Mouse (Mus musculus): ENCODE results near the gene Dtnbp1. TPM values are rescaled to one million over a fixed set of nuclear protein-coding genes. Genes with fewer than 3 reads are reported as not detected.
A peak's percentile ranks its signal among the peaks of the same experiment; 100 is the strongest.

The Dtnbp1 gene
- polyA plus RNA-seq, 1 experiment from 2014 or later = 28.6 TPM

DNA sequence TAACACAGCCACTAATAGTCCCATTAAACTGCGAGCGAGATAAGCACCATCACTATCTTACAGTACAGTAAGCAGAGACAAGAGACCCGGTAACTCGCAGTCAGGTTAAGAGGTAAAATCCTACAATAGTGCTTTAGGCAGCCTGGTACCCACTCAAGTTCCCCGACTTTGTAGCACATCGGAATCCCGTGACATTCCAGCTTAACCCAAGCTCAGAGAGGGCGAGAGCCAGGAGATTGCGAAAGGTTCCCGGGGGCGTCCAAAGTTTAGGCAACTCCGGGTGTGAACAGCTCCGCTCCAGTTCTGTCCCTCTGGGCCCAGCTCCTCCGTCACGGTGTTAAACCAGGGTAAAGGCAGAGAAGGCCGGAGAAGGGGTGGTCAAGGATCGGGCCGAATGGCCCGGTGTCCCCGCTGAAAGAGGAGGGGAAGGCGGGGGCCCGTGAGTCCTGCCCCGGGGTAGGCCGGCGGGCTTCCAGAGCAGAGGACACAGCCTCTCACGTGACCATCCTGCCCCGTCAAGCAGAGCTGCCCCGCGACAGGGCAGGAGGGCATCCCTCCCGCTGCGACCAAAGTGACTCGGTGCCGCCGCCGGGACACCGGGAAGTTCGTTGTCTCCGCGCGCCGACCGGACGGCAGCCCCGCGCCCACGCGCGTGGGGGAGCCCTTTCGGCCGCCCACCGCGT is 578 bp downstream of the Dtnbp1 start:
- H3K27me3 ChIP-seq = 0 out of 2 replicates have a peak, but pooled peaks cover 4% of the 10 kb centered on the region
- WGBS (ENCODE audit: insufficient replicate concordance) = under 1% methylated on average over 45 of the region's 52 CpGs
- no peaks in the 10 kb centered on the region for H3K9me3 ChIP-seq (replicated peaks)
- H3K27ac ChIP-seq (replicated peaks) = peak overlapping the region; percentile 83
- H3K4me2 ChIP-seq = peak overlapping the region; percentile 99
- peak; percentile 92 for ATAC-seq (ENCODE audit: insufficient read depth)
- peak overlapping the region; percentile 87 for H3K4me3 ChIP-seq (replicated peaks)
- H3K9ac ChIP-seq = peak overlapping the region; percentile 82
- no peaks in the 10 kb centered on the region; the same call in 1 of the 2 replicates for H3K36me3 ChIP-seq (replicated peaks)
- H3K4me1 ChIP-seq (replicated peaks) = peaks cover 26% of the 10 kb centered on the region

DNA sequence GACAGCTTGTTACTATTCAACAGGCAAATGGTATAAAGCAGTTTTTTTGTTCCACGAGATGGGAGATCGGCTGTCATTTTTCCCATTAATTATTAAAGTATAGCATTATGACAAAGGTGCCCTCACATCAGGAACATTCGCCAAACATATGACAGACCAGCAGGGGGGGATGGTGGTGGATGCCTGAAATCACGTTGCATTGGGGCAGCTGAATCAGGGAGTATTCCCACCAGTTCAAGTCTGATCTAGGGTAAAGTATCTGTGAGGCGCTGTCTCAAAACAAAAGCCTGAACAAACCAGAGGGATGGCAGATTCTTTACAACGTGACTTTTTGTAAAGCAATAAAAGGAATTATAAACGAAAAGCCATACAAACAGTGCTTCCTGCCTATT is 1.1 kb downstream of the Dtnbp1 start:
- Histone ChIP-seq H3K27me3 (0 out of 2 replicates have a peak, but pooled peaks cover 4% of the 10 kb centered on the region), H3K4me2 (peak overlapping the region; percentile 99), H3K36me3 (replicated peaks) (no peaks in the 10 kb centered on the region; the same call in 1 of the 2 replicates), H3K4me3 (replicated peaks) (peak overlapping the region; percentile 87), H3K9ac (peak overlapping the region; percentile 82), H3K4me1 (replicated peaks) (peaks cover 26% of the 10 kb centered on the region), H3K9me3 (replicated peaks) (no peaks in the 10 kb centered on the region), H3K27ac (replicated peaks) (peak overlapping the region; percentile 83)
- 18% methylated on average over 7 of the region's 7 CpGs for WGBS (ENCODE audit: insufficient replicate concordance)
- no peak for ATAC-seq (ENCODE audit: insufficient read depth)

DNA sequence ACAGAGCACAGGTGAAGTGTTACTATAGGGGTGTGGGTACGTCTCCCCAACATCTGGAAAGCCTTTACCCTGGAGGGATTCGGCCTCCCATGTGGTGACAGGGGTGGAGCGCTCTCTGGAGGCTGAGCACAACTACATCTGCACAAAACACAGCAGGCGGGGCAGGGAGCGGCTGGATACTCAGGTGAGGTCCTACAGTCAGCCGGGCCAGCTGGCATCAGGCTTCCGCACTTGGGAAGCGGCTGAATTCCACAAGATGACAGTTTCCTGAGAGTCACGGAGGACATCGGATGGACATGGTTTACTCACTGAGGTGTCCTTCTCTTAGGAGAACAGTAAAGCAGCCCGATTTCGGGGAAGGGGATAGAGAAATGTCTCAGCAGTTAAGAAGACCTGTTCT is 2.7 kb downstream of the Dtnbp1 start:
- Histone ChIP-seq H3K9ac (no peak overlapping the region), H3K27me3 (0 out of 2 replicates have a peak, but pooled peaks cover 4% of the 10 kb centered on the region), H3K4me3 (replicated peaks) (no peak overlapping the region), H3K9me3 (replicated peaks) (no peaks in the 10 kb centered on the region), H3K36me3 (replicated peaks) (no peaks in the 10 kb centered on the region; the same call in 1 of the 2 replicates), H3K27ac (replicated peaks) (no peak overlapping the region), H3K4me2 (no peak overlapping the region), H3K4me1 (replicated peaks) (peaks cover 29% of the 10 kb centered on the region)
- 84% methylated on average over 12 of the region's 12 CpGs for WGBS (ENCODE audit: insufficient replicate concordance)
- ATAC-seq (ENCODE audit: insufficient read depth) = no peak

DNA sequence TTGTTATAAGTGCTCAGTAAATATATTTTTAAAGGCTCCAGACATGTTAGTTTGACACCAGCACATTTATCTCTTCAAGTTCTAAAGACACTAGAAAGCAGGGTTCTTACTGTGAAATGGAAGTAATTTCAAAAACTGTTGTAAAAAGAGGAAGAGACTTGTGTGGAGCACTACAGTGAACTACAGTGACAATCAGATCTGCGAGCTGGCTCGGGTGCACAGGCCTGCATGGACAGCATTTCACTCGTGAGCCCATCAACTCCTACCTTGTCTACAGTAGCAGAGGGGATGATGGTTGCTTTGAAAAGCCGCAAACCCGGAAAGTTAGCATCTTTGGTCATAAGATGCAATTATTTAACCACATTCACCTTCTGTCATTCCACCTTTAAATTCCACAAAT is 5.6 kb downstream of the Dtnbp1 start:
- no peak for ATAC-seq (ENCODE audit: insufficient read depth)
- H3K9ac ChIP-seq = no peak overlapping the region
- H3K4me2 ChIP-seq = no peak overlapping the region
- 37% methylated on average over 5 of the region's 5 CpGs for WGBS (ENCODE audit: insufficient replicate concordance)
- H3K27ac ChIP-seq (replicated peaks) = no peak overlapping the region
- no peak overlapping the region for H3K4me3 ChIP-seq (replicated peaks)
- H3K9me3 ChIP-seq (replicated peaks) = no peaks in the 10 kb centered on the region
- peaks cover 15% of the 10 kb centered on the region for H3K4me1 ChIP-seq (replicated peaks)
- H3K27me3 ChIP-seq = no peaks in the 10 kb centered on the region
- peaks cover 8% of the 10 kb centered on the region; the same call in 1 of the 2 replicates for H3K36me3 ChIP-seq (replicated peaks)

DNA sequence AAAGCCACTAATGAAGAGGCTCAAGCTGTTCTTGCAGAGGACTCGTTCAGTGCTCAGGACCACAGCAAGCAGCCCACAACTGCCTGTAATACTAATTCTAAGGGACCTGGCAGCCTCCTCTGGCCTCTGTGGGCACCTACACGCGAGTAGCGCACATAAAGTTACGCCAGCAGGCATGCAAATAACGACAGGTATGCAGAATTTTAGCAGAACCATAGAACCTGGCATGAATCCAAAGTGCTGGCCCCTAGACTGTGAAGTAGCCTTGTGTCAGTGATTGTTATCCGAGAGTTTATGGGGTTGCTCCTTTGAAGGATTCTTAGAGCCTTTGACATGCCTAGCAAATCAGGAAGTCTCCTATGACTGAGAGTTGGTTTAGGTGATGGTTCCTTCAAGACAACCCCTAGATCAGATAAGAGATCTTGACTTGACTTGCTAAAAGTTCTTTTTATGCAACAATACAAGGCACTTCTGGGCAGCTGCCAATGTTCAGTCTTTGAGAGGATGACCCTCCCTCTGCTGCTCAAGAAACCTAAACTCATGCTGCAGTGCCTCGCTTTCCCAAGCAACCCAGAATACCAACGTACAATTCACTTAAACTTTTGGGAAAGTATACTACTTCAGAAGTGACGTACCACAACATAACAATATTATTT is 9.3 kb downstream of the Dtnbp1 start:
- 81% methylated on average over 10 of the region's 10 CpGs for WGBS (ENCODE audit: insufficient replicate concordance)
- no peaks in the 10 kb centered on the region for H3K27me3 ChIP-seq
- H3K9ac ChIP-seq = no peak overlapping the region
- no peak for ATAC-seq (ENCODE audit: insufficient read depth)
- no peaks in the 10 kb centered on the region for H3K9me3 ChIP-seq (replicated peaks)
- H3K4me1 ChIP-seq (replicated peaks) = 0 out of 2 replicates have a peak, but pooled peaks cover 2% of the 10 kb centered on the region
- H3K4me2 ChIP-seq = no peak overlapping the region
- 0 out of 2 replicates have a peak, but pooled peaks cover 17% of the 10 kb centered on the region for H3K36me3 ChIP-seq (replicated peaks)
- H3K4me3 ChIP-seq (replicated peaks) = no peak overlapping the region
- no peak overlapping the region for H3K27ac ChIP-seq (replicated peaks)

DNA sequence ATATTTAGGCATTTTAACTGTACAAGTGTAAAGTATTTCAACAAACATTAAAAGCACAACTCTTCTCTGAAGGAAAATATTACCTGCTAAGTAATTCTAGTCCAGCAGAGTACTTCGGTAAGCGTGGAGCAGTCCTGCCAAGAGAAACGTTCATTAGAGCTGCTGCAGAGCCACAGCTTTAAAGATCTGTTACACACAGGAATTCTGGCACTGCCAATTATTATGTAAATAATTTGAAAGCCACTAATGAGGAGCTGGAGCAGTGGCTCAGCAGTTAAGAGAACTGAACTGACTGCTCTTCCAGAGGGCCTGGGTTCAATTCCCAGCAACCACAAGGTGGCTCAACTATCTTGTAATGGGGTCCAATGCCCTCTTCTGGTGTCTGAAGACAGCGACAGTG is 10.0 kb downstream of the Dtnbp1 start:
- Histone ChIP-seq H3K27ac (replicated peaks) (no peak overlapping the region), H3K4me2 (no peak overlapping the region), H3K9ac (no peak overlapping the region), H3K4me3 (replicated peaks) (no peak overlapping the region), H3K9me3 (replicated peaks) (no peaks in the 10 kb centered on the region), H3K36me3 (replicated peaks) (0 out of 2 replicates have a peak, but pooled peaks cover 17% of the 10 kb centered on the region), H3K27me3 (no peaks in the 10 kb centered on the region), H3K4me1 (replicated peaks) (peaks cover 2% of the 10 kb centered on the region; the same call in 1 of the 2 replicates)
- WGBS (ENCODE audit: insufficient replicate concordance) = 80% methylated on average over 4 of the region's 4 CpGs
- ATAC-seq (ENCODE audit: insufficient read depth) = no peak

DNA sequence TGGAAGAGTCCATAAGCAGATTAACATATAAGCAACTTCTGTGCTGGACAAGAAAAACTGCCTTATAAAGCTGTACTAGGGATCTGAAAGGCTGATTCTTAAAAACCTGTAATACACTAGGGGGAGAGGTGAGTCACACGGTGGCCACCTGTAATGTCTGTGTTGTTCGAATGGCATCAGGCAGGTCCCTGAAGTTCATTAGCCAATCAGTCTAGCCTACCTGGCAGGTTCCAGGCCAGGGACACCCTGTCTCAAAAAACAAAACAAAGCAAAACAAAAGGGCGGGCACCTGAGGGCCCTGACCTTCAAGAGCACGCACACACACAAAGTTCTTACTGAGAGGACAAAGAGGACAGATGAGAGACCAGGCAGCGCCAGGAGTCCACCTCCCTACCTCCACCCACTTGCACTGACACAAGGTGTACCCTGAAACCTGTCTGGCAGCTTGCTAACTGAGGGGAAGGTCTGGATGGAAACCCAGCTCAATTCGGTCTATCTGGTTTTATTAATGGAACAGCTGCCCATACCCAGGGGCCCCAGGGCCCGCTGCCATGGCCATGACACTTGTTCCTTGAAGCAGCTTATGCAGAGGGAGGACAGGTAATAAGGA is 11.8 kb downstream of the Dtnbp1 start:
- Histone ChIP-seq H3K9me3 (replicated peaks) (no peaks in the 10 kb centered on the region), H3K36me3 (replicated peaks) (peaks cover 20% of the 10 kb centered on the region; the same call in 1 of the 2 replicates), H3K4me3 (replicated peaks) (no peak overlapping the region), H3K27ac (replicated peaks) (no peak overlapping the region), H3K4me2 (no peak overlapping the region), H3K4me1 (replicated peaks) (peaks cover 8% of the 10 kb centered on the region; the same call in 1 of the 2 replicates), H3K9ac (no peak overlapping the region), H3K27me3 (no peaks in the 10 kb centered on the region)
- WGBS (ENCODE audit: insufficient replicate concordance) = 73% methylated on average over 7 of the region's 7 CpGs
- ATAC-seq (ENCODE audit: insufficient read depth) = no peak

DNA sequence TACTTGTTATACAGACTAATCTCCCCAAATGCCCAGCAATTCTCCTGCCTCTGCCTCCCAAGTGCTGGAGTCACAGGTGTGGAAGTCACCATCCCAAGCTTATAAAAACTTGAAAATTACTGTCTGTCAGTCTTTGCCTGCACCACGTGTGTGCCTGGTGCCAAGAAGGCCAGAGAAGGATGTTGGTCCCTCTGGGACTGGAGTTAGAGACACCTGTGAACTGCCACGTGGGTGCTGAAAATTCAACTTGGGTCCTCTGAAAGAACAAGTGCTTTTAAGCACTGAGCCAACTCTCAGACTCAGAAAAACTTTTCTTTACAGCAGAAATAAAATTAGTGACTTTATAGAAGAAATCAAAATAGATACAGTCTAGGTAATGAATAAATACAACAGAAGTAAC is 15.6 kb downstream of the Dtnbp1 start:
- Histone ChIP-seq H3K27me3 (no peaks in the 10 kb centered on the region), H3K27ac (replicated peaks) (no peak overlapping the region), H3K4me2 (no peak overlapping the region), H3K9me3 (replicated peaks) (no peaks in the 10 kb centered on the region), H3K4me3 (replicated peaks) (no peak overlapping the region), H3K36me3 (replicated peaks) (peaks cover 16% of the 10 kb centered on the region; the same call in 1 of the 2 replicates), H3K4me1 (replicated peaks) (peaks cover 15% of the 10 kb centered on the region; the same call in 1 of the 2 replicates), H3K9ac (no peak overlapping the region)
- WGBS (ENCODE audit: insufficient replicate concordance) = 35% methylated on average over 2 of the region's 2 CpGs
- ATAC-seq (ENCODE audit: insufficient read depth) = no peak

DNA sequence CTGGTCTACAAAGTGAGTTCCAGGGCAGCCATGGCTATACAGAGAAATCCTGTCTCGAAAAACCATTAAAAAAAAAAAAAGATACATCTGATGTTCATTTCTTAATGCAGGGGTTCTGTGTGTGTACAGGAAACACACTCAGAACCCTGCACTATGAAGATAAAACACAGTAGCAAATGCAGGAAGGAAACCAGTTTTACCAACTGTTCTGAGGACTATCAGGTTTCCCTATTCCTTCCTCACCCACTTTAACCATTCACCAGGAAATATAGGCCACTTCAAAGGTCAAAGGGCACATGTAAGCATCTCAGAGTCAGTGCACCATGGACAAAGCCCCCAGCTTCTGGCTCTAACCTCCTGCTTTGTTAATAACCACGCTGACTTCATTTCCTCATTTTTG is 16.6 kb downstream of the Dtnbp1 start:
- H3K27me3 ChIP-seq = no peaks in the 10 kb centered on the region
- no peak overlapping the region for H3K9ac ChIP-seq
- no peak for ATAC-seq (ENCODE audit: insufficient read depth)
- 13% methylated on average over 2 of the region's 2 CpGs for WGBS (ENCODE audit: insufficient replicate concordance)
- H3K9me3 ChIP-seq (replicated peaks) = no peaks in the 10 kb centered on the region
- H3K4me1 ChIP-seq (replicated peaks) = peaks cover 15% of the 10 kb centered on the region; the same call in 1 of the 2 replicates
- H3K27ac ChIP-seq (replicated peaks) = no peak overlapping the region
- H3K4me2 ChIP-seq = no peak overlapping the region
- H3K4me3 ChIP-seq (replicated peaks) = no peak overlapping the region
- H3K36me3 ChIP-seq (replicated peaks) = peaks cover 11% of the 10 kb centered on the region; the same call in 1 of the 2 replicates

DNA sequence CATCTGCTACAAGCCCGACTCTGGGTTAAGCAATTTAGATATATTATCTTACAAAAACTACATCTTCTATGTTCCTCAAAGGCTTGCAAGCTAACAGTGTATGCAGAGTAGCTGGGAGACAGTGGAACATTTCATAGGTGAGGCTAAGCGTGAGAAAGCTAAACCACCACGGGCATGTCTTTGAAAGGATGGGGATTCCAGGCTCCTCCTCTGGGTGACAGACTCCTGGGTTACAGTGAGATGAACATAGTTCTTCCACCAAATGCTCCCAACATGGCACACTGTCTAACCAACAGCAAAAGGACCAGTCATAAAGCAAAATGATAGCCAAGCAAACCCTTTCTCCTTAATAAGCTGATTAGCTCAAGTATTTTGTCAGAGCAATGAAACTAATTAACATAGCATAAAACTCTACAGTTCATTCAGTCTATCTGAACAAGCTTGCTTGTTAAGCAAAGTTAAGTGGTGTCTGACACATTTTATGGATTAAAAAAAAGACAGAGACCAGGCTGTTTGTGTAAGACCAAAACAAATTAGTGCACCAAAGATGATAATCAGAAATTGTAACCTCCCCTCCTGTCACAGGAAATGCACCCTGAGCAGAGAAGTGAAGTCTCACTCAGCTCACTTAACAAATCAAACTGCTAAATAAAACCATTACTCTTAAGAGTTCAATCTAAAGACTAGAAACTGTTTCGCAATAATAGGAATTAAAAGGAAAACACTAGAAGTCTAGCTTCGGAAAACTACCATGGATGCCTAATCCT is 18.1 kb downstream of the Dtnbp1 start:
- H3K9me3 ChIP-seq (replicated peaks) = no peaks in the 10 kb centered on the region
- H3K4me3 ChIP-seq (replicated peaks) = no peak overlapping the region
- no peak overlapping the region for H3K27ac ChIP-seq (replicated peaks)
- no peaks in the 10 kb centered on the region for H3K27me3 ChIP-seq
- H3K4me1 ChIP-seq (replicated peaks) = peaks cover 15% of the 10 kb centered on the region; the same call in 1 of the 2 replicates
- no peak overlapping the region for H3K9ac ChIP-seq
- no peak for ATAC-seq (ENCODE audit: insufficient read depth)
- no peak overlapping the region for H3K4me2 ChIP-seq
- H3K36me3 ChIP-seq (replicated peaks) = peaks cover 11% of the 10 kb centered on the region; the same call in 1 of the 2 replicates
- WGBS (ENCODE audit: insufficient replicate concordance) = 57% methylated on average over 5 of the region's 5 CpGs
